Mouse (Mus musculus): Measurements from ENCODE around the gene Zfp354b. TPM values are rescaled to one million over a fixed set of nuclear protein-coding genes. Genes with fewer than 3 reads are reported as not detected.

The Zfp354b gene
- polyA plus RNA-seq, 1 experiment from 2014 or later, result 2.0 TPM

DNA sequence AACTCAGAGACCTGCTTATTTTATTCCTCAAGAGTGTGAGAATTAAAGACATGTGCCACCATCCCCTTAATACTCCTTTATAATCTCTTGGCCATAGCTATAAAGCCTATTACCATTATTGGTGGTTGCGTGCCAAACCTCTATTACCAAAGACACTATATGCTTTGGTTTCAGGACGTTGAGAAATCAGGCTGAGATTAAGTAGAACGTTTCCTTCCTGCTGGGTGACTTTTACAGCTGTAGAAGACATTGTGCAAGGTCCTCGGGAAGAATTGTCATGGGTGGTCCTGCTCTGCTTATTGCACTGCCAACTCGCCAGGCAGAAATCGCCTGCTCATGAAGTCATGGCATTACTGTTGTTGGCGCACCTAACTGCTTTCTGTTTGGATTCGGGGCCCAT is 7.0 kb upstream of the Zfp354b start:
- Histone ChIP-seq H3K36me3 (ENCODE audit: control insufficient read depth, insufficient read depth, low read length) (no peaks in the 10 kb centered on the region), H3K4me1 (replicated peaks; ENCODE audit: control insufficient read depth, insufficient read depth, low read length) (no peaks in the 10 kb centered on the region), H3K27me3 (ENCODE audit: control insufficient read depth, insufficient read depth, low read depth, low read length) (no peaks in the 10 kb centered on the region), H3K9me3 (ENCODE audit: control insufficient read depth, low read length) (no peaks in the 10 kb centered on the region), H3K27ac (ENCODE audit: low read length) (no peak overlapping the region), H3K4me2 (ENCODE audit: low read depth, low read length) (no peak overlapping the region), H3K4me3 (ENCODE audit: low read length) (no peak overlapping the region), H3K9ac (ENCODE audit: low read length) (no peak overlapping the region)
- WGBS, result 75% methylated on average over 8 of the region's 8 CpGs
- ATAC-seq (ENCODE audit: low read depth), result no peak

DNA sequence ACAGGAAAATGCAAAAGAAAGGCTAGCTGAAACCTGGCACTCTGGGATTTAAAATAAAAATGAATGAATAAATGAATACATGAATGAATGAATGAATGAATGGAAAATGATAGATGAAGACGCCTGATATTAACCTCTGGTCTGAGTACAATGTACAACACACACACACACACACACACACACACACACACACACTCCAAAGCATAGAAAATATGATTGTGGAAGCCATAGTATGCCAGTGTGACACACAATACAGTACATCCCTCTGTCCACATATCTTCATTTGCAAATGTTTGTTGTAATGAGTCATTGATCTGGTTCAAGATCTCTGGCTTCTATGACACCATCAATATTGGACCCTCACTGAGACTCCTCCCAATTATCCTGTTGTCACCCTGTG is 607 bp upstream of the Zfp354b start:
- 84% methylated on average over 1 of the region's 1 CpGs for WGBS
- Histone ChIP-seq H3K4me3 (ENCODE audit: low read length) (no peak overlapping the region; the same call in 1 of the 2 replicates), H3K4me2 (ENCODE audit: low read depth, low read length) (peak overlapping the region; percentile 97), H3K9ac (ENCODE audit: low read length) (no peak overlapping the region), H3K4me1 (replicated peaks; ENCODE audit: control insufficient read depth, insufficient read depth, low read length) (no peaks in the 10 kb centered on the region; the same call in 1 of the 2 replicates), H3K36me3 (ENCODE audit: control insufficient read depth, insufficient read depth, low read length) (no peaks in the 10 kb centered on the region), H3K9me3 (ENCODE audit: control insufficient read depth, low read length) (no peaks in the 10 kb centered on the region), H3K27ac (ENCODE audit: low read length) (no peak overlapping the region), H3K27me3 (ENCODE audit: control insufficient read depth, insufficient read depth, low read depth, low read length) (no peaks in the 10 kb centered on the region)
- no peak for ATAC-seq (ENCODE audit: low read depth)

DNA sequence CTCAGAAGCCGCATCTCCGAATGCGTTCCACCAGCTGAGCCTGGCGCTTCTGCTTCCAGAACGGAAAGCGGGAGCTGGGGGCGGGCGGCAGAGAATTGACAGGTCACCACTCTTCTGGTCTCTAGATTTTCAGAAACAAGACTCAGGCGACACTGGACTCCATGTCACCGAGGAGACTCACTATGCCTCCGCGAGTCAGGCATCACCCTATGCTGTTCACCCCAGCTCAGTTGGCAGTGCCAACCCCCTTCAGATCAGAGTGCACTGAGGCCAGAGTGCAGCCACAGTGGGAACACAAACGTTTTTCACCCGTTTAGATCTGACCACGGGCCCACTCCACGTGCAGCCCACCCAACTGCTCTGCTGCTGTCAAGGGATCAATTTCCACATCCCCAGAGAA is 412 bp downstream of the Zfp354b start:
- Histone ChIP-seq H3K4me3 (ENCODE audit: low read length) (peak overlapping the region; percentile 56), H3K4me2 (ENCODE audit: low read depth, low read length) (peak overlapping the region; percentile 97), H3K36me3 (ENCODE audit: control insufficient read depth, insufficient read depth, low read length) (no peaks in the 10 kb centered on the region), H3K27ac (ENCODE audit: low read length) (no peak overlapping the region), H3K9me3 (ENCODE audit: control insufficient read depth, low read length) (no peaks in the 10 kb centered on the region), H3K27me3 (ENCODE audit: control insufficient read depth, insufficient read depth, low read depth, low read length) (no peaks in the 10 kb centered on the region), H3K9ac (ENCODE audit: low read length) (peak overlapping the region; percentile 65), H3K4me1 (replicated peaks; ENCODE audit: control insufficient read depth, insufficient read depth, low read length) (no peaks in the 10 kb centered on the region; the same call in 1 of the 2 replicates)
- WGBS, result under 1% methylated on average over 16 of the region's 16 CpGs
- peak; percentile 47 for ATAC-seq (ENCODE audit: low read depth)

DNA sequence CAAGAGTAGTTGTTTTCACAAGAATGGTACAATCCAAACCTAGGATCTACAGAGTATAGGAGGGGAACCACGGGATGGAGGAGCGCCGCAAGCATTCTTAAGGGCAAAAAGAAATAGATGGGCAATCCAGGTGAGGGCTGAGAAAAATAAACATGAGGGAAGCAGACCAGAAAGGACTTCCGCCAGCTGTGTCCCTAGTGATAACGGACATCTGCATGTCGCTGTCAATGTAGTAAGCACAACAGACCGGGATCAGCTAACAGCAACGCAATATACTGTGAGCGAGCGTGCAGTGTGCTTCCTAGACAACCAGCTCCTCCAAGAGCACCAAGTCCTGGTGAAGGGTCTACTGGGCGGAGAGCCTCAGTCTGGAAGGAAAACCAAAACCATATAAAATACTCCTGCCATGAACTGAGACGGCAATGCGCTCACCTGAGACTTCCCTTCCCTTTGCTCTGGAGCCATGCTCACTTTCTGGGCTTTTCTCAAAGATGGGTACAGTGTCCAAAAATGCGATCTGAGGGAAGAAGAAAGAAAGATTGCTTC is 891 bp downstream of the Zfp354b start:
- Histone ChIP-seq H3K9ac (ENCODE audit: low read length) (peak overlapping the region; percentile 65), H3K9me3 (ENCODE audit: control insufficient read depth, low read length) (no peaks in the 10 kb centered on the region), H3K27me3 (ENCODE audit: control insufficient read depth, insufficient read depth, low read depth, low read length) (no peaks in the 10 kb centered on the region), H3K4me1 (replicated peaks; ENCODE audit: control insufficient read depth, insufficient read depth, low read length) (no peaks in the 10 kb centered on the region; the same call in 1 of the 2 replicates), H3K4me3 (ENCODE audit: low read length) (peak overlapping the region; percentile 56), H3K27ac (ENCODE audit: low read length) (no peak overlapping the region), H3K36me3 (ENCODE audit: control insufficient read depth, insufficient read depth, low read length) (no peaks in the 10 kb centered on the region), H3K4me2 (ENCODE audit: low read depth, low read length) (peak overlapping the region; percentile 97)
- no peak for ATAC-seq (ENCODE audit: low read depth)
- WGBS, result 12% methylated on average over 14 of the region's 14 CpGs

DNA sequence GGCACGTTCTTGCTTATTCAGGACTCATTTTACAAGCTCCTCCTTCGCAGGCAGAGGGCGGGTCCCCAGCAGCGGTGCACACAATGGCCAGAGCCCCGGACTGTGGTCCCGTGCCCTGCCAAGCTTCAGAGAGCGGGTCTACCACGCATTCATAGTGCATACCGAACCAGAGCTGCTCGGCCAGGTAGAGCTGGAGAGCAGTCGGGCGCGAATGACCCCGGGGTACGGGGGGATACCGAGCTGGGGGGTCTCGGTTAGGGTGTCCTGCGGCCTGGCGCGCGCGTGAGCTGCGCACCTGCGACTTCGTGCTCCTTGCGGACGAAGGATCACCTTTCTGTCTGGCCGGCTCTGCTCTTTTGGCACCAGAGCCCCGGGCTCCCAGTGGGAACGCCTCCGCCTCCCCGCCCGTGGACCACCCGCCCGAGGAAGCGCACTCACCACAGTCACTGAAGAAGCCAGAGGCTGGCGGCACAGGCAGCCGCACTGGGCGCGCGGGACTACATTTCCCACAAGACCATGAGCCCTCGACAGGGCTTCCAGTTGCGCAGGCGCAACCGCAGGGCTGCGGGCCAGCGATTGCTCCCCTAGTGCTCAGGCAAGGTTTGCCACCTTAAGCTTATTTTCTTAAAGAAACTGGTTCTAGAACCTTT is 15.6 kb downstream of the Zfp354b start, which contains the start of gene Zfp2:
Gene Zfp2 (minus strand): TSS at position 495 of the 650 bp plus-strand sequence.
- H3K9me3 ChIP-seq (ENCODE audit: control insufficient read depth, low read length), result 0 out of 2 replicates have a peak, but pooled peaks cover 2% of the 10 kb centered on the region
- ATAC-seq (ENCODE audit: low read depth), result peak; percentile 99

DNA sequence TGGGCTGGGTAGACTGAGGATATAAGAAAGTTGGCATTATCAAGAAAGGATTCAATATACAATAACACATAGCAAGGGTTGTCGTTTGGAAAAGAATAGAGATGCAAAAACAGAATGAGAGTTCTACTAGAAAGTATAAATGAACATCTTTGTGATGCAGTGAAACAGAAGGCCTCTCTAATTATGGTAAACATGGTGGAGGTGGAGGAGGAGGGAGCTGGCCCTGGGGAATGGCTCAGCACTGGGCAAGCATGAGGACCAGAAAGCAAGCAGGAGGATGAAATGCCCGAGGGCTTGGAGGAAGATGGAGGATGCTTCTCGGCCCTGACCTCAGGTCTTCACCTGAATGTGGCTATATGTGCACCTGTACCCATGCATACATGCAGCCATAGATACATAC is 17.0 kb downstream of the Zfp354b start:
- H3K4me1 ChIP-seq (replicated peaks; ENCODE audit: control insufficient read depth, insufficient read depth, low read length), result no peaks in the 10 kb centered on the region
- no peaks in the 10 kb centered on the region for H3K27me3 ChIP-seq (ENCODE audit: control insufficient read depth, insufficient read depth, low read depth, low read length)
- no peak for ATAC-seq (ENCODE audit: low read depth)
- H3K36me3 ChIP-seq (ENCODE audit: control insufficient read depth, insufficient read depth, low read length), result peaks cover 20% of the 10 kb centered on the region
- 0 out of 2 replicates have a peak, but pooled peaks cover 2% of the 10 kb centered on the region for H3K9me3 ChIP-seq (ENCODE audit: control insufficient read depth, low read length)
- 88% methylated on average over 3 of the region's 3 CpGs for WGBS
- H3K4me2 ChIP-seq (ENCODE audit: low read depth, low read length), result no peak overlapping the region
- no peak overlapping the region for H3K27ac ChIP-seq (ENCODE audit: low read length)
- no peak overlapping the region for H3K4me3 ChIP-seq (ENCODE audit: low read length)
- no peak overlapping the region for H3K9ac ChIP-seq (ENCODE audit: low read length)

More for the DNA sequence above, 15.6 kb downstream of the Zfp354b start, which contains the start of gene Zfp2:
- Histone ChIP-seq H3K4me3 (ENCODE audit: low read length) (peak within 1 kb of the TSS; percentile 90), H3K27me3 (ENCODE audit: control insufficient read depth, insufficient read depth, low read depth, low read length) (no peaks in the 10 kb centered on the region), H3K9ac (ENCODE audit: low read length) (peak within 1 kb of the TSS; percentile 93), H3K4me1 (replicated peaks; ENCODE audit: control insufficient read depth, insufficient read depth, low read length) (no peaks in the 10 kb centered on the region), H3K4me2 (ENCODE audit: low read depth, low read length) (peak within 1 kb of the TSS; percentile 55), H3K27ac (ENCODE audit: low read length) (peak within 1 kb of the TSS; percentile 52), H3K36me3 (ENCODE audit: control insufficient read depth, insufficient read depth, low read length) (peaks cover 11% of the 10 kb centered on the region)
- under 1% methylated on average over 47 of the region's 47 CpGs for WGBS

DNA sequence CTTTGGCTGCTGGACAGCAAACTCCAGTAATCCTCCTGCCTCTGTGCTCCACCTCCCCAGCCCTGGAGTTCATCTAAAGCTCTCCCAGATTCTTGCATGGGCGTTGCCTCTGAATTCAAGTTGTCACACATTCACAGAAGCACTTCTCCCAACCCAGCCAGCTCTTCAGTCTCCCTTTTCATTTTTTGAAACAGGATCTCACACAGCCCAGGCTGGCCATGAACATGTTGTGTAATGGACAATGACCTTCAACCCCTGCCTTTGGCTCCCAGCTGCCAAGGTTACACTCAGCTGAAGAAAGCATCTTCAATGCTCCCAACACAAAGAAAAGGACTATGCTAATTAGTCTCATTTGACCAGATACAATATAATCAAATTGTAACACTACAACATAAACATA is 18.1 kb downstream of the Zfp354b start:
- Histone ChIP-seq H3K4me3 (ENCODE audit: low read length) (no peak overlapping the region), H3K36me3 (ENCODE audit: control insufficient read depth, insufficient read depth, low read length) (peaks cover 31% of the 10 kb centered on the region), H3K9ac (ENCODE audit: low read length) (no peak overlapping the region), H3K9me3 (ENCODE audit: control insufficient read depth, low read length) (0 out of 2 replicates have a peak, but pooled peaks cover 2% of the 10 kb centered on the region), H3K27me3 (ENCODE audit: control insufficient read depth, insufficient read depth, low read depth, low read length) (no peaks in the 10 kb centered on the region), H3K4me1 (replicated peaks; ENCODE audit: control insufficient read depth, insufficient read depth, low read length) (no peaks in the 10 kb centered on the region), H3K4me2 (ENCODE audit: low read depth, low read length) (no peak overlapping the region), H3K27ac (ENCODE audit: low read length) (no peak overlapping the region)
- ATAC-seq (ENCODE audit: low read depth), result no peak
- 85% methylated on average over 1 of the region's 1 CpGs for WGBS

DNA sequence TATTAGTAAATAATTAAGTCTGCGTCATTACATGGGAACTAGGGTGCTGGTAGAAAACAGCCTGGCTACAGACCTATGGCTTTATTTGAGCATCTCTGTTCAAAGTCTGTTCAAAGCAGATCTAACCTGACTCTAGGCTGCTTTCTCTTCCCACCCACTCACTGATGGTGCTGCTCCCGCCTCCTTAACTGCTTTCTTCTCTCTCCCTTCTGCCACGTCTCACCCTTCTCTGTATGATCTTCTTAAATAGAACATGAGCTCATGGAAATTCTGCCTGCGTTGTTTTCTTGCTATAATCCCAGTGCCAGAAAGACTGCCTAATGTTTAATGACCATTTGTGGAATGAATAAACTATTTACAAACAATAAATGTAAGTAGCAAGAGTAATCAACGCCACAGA is 23.3 kb downstream of the Zfp354b start:
- no peaks in the 10 kb centered on the region for H3K4me1 ChIP-seq (replicated peaks; ENCODE audit: control insufficient read depth, insufficient read depth, low read length)
- no peak overlapping the region for H3K9ac ChIP-seq (ENCODE audit: low read length)
- H3K4me2 ChIP-seq (ENCODE audit: low read depth, low read length), result no peak overlapping the region
- no peak for ATAC-seq (ENCODE audit: low read depth)
- no peaks in the 10 kb centered on the region for H3K27me3 ChIP-seq (ENCODE audit: control insufficient read depth, insufficient read depth, low read depth, low read length)
- peaks cover 18% of the 10 kb centered on the region for H3K9me3 ChIP-seq (ENCODE audit: control insufficient read depth, low read length)
- no peak overlapping the region for H3K4me3 ChIP-seq (ENCODE audit: low read length)
- H3K36me3 ChIP-seq (ENCODE audit: control insufficient read depth, insufficient read depth, low read length), result peaks cover 68% of the 10 kb centered on the region
- WGBS, result 91% methylated on average over 5 of the region's 5 CpGs
- no peak overlapping the region for H3K27ac ChIP-seq (ENCODE audit: low read length)

DNA sequence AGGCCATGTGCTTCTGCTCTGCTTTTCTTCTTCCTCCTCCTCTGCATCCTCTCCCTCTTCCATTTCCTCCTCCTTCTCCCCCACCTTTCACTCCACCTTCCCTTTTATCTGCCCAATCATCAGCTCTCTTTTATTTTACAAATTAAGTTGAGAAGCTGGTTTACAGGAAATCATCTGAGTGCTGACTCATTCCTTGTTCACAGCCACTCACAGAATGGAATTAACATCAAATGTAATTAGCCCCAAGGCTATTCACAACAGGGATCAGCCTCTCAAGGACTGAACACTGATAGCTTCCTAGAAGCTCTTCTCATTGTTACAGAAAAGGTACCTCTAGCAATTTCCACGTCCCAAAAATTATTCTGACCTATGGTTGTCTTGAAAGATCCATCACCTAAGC is 34.1 kb downstream of the Zfp354b start:
- 67% methylated on average over 1 of the region's 1 CpGs for WGBS
- Histone ChIP-seq H3K27ac (ENCODE audit: low read length) (no peak overlapping the region), H3K36me3 (ENCODE audit: control insufficient read depth, insufficient read depth, low read length) (peaks cover 33% of the 10 kb centered on the region), H3K4me1 (replicated peaks; ENCODE audit: control insufficient read depth, insufficient read depth, low read length) (no peaks in the 10 kb centered on the region), H3K9ac (ENCODE audit: low read length) (no peak overlapping the region), H3K4me3 (ENCODE audit: low read length) (no peak overlapping the region), H3K9me3 (ENCODE audit: control insufficient read depth, low read length) (peaks cover 42% of the 10 kb centered on the region), H3K27me3 (ENCODE audit: control insufficient read depth, insufficient read depth, low read depth, low read length) (no peaks in the 10 kb centered on the region), H3K4me2 (ENCODE audit: low read depth, low read length) (no peak overlapping the region)
- no peak for ATAC-seq (ENCODE audit: low read depth)
